Comparison of ENCODE assay signal across 8 mouse cellular contexts in genomic region chr13:21936968-21937367, GRCm38 (mm10). TPM values are rescaled to one million over a fixed set of nuclear protein-coding genes. Genes with fewer than 3 reads are reported as not detected.
DNase-seq lines count a peak whose midpoint lies in the region; ATAC-seq lines count a peak whose summit lies in the region.

No protein-coding gene starts in this region.

- no peaks in the 10 kb centered on the region for H3K9me3 ChIP-seq in midbrain, embryonic 10.5 days (replicated peaks)
- H3K9me3 ChIP-seq in midbrain, embryonic 16.5 days (replicated peaks; ENCODE audit: control insufficient read depth, low read length, poor library complexity, severe bottlenecking), result no peaks in the 10 kb centered on the region
- H3K9me3 ChIP-seq in heart, embryonic 12.5 days (replicated peaks), result no peaks in the 10 kb centered on the region
- H3K9me3 ChIP-seq in limb, embryonic 10.5 days (replicated peaks), result no peaks in the 10 kb centered on the region
- H3K9me3 ChIP-seq in midbrain, embryonic 15.5 days, result no peaks in the 10 kb centered on the region

- peaks cover 26% of the 10 kb centered on the region for H3K4me1 ChIP-seq in midbrain, embryonic 10.5 days
- peaks cover 3% of the 10 kb centered on the region; the same call in 1 of the 2 replicates for H3K4me1 ChIP-seq in midbrain, embryonic 16.5 days (ENCODE audit: control insufficient read depth, insufficient read depth, low read length)
- H3K4me1 ChIP-seq in heart, embryonic 12.5 days (replicated peaks), result 0 out of 2 replicates have a peak, but pooled peaks cover 4% of the 10 kb centered on the region
- peaks cover 23% of the 10 kb centered on the region for H3K4me1 ChIP-seq in limb, embryonic 10.5 days
- H3K4me1 ChIP-seq in midbrain, embryonic 15.5 days, result no peaks in the 10 kb centered on the region

- DNase-seq in midbrain, embryonic 10.5 days (ENCODE audit: low spot score), result peak; percentile 81
- peak; percentile 26 for DNase-seq in brain, adult 2 months (ENCODE audit: low read depth, low spot score)
- DNase-seq in limb, embryonic 10.5 days (ENCODE audit: low spot score), result peak; percentile 84
- peak; percentile 81 for DNase-seq in testis, postnatal 14 days (ENCODE audit: low spot score)
- DNase-seq in cerebellum, adult 9-11 months, result no peak

- 0% methylated on average over 17 of the region's 17 CpGs for WGBS in midbrain, embryonic 10.5 days
- WGBS in midbrain, embryonic 16.5 days, result 3% methylated on average over 17 of the region's 17 CpGs
- 2% methylated on average over 17 of the region's 17 CpGs for WGBS in heart, embryonic 12.5 days
- under 1% methylated on average over 17 of the region's 17 CpGs for WGBS in limb, embryonic 10.5 days
- WGBS in midbrain, embryonic 15.5 days, result 3% methylated on average over 17 of the region's 17 CpGs

- H3K27ac ChIP-seq in midbrain, embryonic 10.5 days (replicated peaks), result no peak overlapping the region
- H3K27ac ChIP-seq in midbrain, embryonic 16.5 days (ENCODE audit: low read length), result no peak overlapping the region
- no peak overlapping the region for H3K27ac ChIP-seq in heart, embryonic 12.5 days (ENCODE audit: poor library complexity, severe bottlenecking)
- no peak overlapping the region for H3K27ac ChIP-seq in limb, embryonic 10.5 days
- H3K27ac ChIP-seq in midbrain, embryonic 15.5 days, result no peak overlapping the region

- peak overlapping the region; percentile 46 for H3K4me3 ChIP-seq in midbrain, embryonic 10.5 days
- no peak overlapping the region for H3K4me3 ChIP-seq in midbrain, embryonic 16.5 days (ENCODE audit: low read depth, low read length)
- peak overlapping the region; percentile 46 for H3K4me3 ChIP-seq in heart, embryonic 12.5 days
- H3K4me3 ChIP-seq in limb, embryonic 10.5 days, result peak overlapping the region; percentile 47
- no peak overlapping the region for H3K4me3 ChIP-seq in midbrain, embryonic 15.5 days

- H3K36me3 ChIP-seq in midbrain, embryonic 10.5 days, result no peaks in the 10 kb centered on the region
- H3K36me3 ChIP-seq in midbrain, embryonic 16.5 days (ENCODE audit: control insufficient read depth, insufficient read depth, low read length), result no peaks in the 10 kb centered on the region
- no peaks in the 10 kb centered on the region for H3K36me3 ChIP-seq in heart, embryonic 12.5 days
- no peaks in the 10 kb centered on the region for H3K36me3 ChIP-seq in limb, embryonic 10.5 days
- no peaks in the 10 kb centered on the region for H3K36me3 ChIP-seq in midbrain, embryonic 15.5 days (replicated peaks)

- H3K27me3 ChIP-seq in midbrain, embryonic 10.5 days (ENCODE audit: low read depth, poor library complexity, severe bottlenecking), result no peaks in the 10 kb centered on the region
- peaks cover 3% of the 10 kb centered on the region for H3K27me3 ChIP-seq in midbrain, embryonic 16.5 days (ENCODE audit: control insufficient read depth, insufficient read depth, low read depth, low read length)
- H3K27me3 ChIP-seq in heart, embryonic 12.5 days (replicated peaks), result no peaks in the 10 kb centered on the region
- H3K27me3 ChIP-seq in limb, embryonic 10.5 days (ENCODE audit: low read depth, poor library complexity, severe bottlenecking), result no peaks in the 10 kb centered on the region
- H3K27me3 ChIP-seq in midbrain, embryonic 15.5 days (replicated peaks), result peaks cover 23% of the 10 kb centered on the region; the same call in 1 of the 2 replicates

- no peak overlapping the region for H3K9ac ChIP-seq in midbrain, embryonic 16.5 days (ENCODE audit: low read depth, low read length)
- 0 out of 2 replicates have a peak overlapping the region, but pooled peaks have one; percentile 35 for H3K9ac ChIP-seq in heart, embryonic 12.5 days
- no peak overlapping the region for H3K9ac ChIP-seq in midbrain, embryonic 15.5 days

- H3K4me2 ChIP-seq in midbrain, embryonic 16.5 days (ENCODE audit: low read length), result no peak overlapping the region
- peak overlapping the region; percentile 61 for H3K4me2 ChIP-seq in heart, embryonic 12.5 days
- 0 out of 2 replicates have a peak overlapping the region, but pooled peaks have one; percentile 1 for H3K4me2 ChIP-seq in midbrain, embryonic 15.5 days

- no peak for ATAC-seq in midbrain, embryonic 16.5 days
- peak; percentile 67 for ATAC-seq in heart, embryonic 12.5 days (ENCODE audit: insufficient number of reproducible peaks, low FRiP score)
- ATAC-seq in midbrain, embryonic 15.5 days (replicated peaks), result no peak

RNA-seq across cellular contexts. Expression of gene Zfp184, which starts 7.9 kb away (rescaled TPM):
- 23.8 and 24.8 TPM in 2 replicates for polyA plus RNA-seq in midbrain, embryonic 10.5 days (2016; fragmentation: Nextera tagmentation; extraction: Ambion mirVana)
- 12.0 and 13.7 TPM in 2 replicates for polyA plus RNA-seq in midbrain, embryonic 16.5 days (2015; fragmentation: Nextera tagmentation; extraction: Ambion mirVana)
- 7.5 and 8.3 TPM in 2 replicates for polyA plus RNA-seq in heart, embryonic 12.5 days (2016; fragmentation: Nextera tagmentation; extraction: Ambion mirVana)
- polyA plus RNA-seq in limb, embryonic 10.5 days (2016; fragmentation: Nextera tagmentation; extraction: Ambion mirVana), result 22.4 and 27.0 TPM in 2 replicates
- 14.0 TPM in 2 replicates for polyA plus RNA-seq in midbrain, embryonic 15.5 days (2015; fragmentation: Nextera tagmentation; extraction: Ambion mirVana)

RNA-seq across cellular contexts. Expression of gene Pom121l2, which starts 44.0 kb away (rescaled TPM):
- 0.11 TPM in 1 of 2 replicates, not detected in the other for polyA plus RNA-seq in midbrain, embryonic 10.5 days (2016; fragmentation: Nextera tagmentation; extraction: Ambion mirVana)
- not detected in 2 replicates for polyA plus RNA-seq in midbrain, embryonic 16.5 days (2015; fragmentation: Nextera tagmentation; extraction: Ambion mirVana)
- 0.13 and 0.14 TPM in 2 replicates for polyA plus RNA-seq in heart, embryonic 12.5 days (2016; fragmentation: Nextera tagmentation; extraction: Ambion mirVana)
- 0.14 and 0.28 TPM in 2 replicates for polyA plus RNA-seq in limb, embryonic 10.5 days (2016; fragmentation: Nextera tagmentation; extraction: Ambion mirVana)
- polyA plus RNA-seq in midbrain, embryonic 15.5 days (2015; fragmentation: Nextera tagmentation; extraction: Ambion mirVana), result not detected in 2 replicates

Comparison
In these comparisons a context has a peak if more than half of its experiments do, and no peak if none do; other contexts are left out.
1. H3K4me3 ChIP-seq: peak in midbrain, embryonic 10.5 days (single experiment), heart, embryonic 12.5 days (single experiment) and limb, embryonic 10.5 days (single experiment); none in midbrain, embryonic 16.5 days (single experiment) and midbrain, embryonic 15.5 days (single experiment).